Mouse (Mus musculus) neural tube, embryonic 14.5 days (tissue): ENCODE results near the gene Layn. TPM values are rescaled to one million over a fixed set of nuclear protein-coding genes. Genes with fewer than 3 reads are reported as not detected.

Experiments
- ATAC-seq: fragments of 200-750 bp; cut with Nextera tagmentation; 2 replicates; pipeline ENCODE4 v1.8.0; 2017; ENCODE audit warnings: low read depth, mild to moderate bottlenecking, moderate TSS enrichment, moderate library complexity
- H3K27ac ChIP-seq: fragments of 300-500 bp; sonication (generic); 2 replicates; pipeline ENCODE4 v1.5.1; 2014; ENCODE audit warnings: low read depth, mild to moderate bottlenecking, control low read depth, low read length, moderate library complexity, mixed read lengths
- H3K27me3 ChIP-seq: fragments of 300-500 bp; sonication (generic); 2 replicates; pipeline ENCODE4 v1.6.1; 2014; ENCODE audit warnings: low read length; ENCODE audit not compliant: control insufficient read depth, insufficient read depth
- H3K36me3 ChIP-seq: fragments of 300-500 bp; sonication (generic); 2 replicates; pipeline ENCODE4 v1.6.1; 2014; ENCODE audit warnings: low read length, mixed read lengths; ENCODE audit not compliant: control insufficient read depth, insufficient read depth
- H3K4me1 ChIP-seq: fragments of 300-500 bp; sonication (generic); 2 replicates; pipeline ENCODE4 v1.6.1; 2014; ENCODE audit warnings: low read length; ENCODE audit not compliant: control insufficient read depth, insufficient read depth
- H3K4me2 ChIP-seq: fragments of 300-500 bp; sonication (generic); 2 replicates; pipeline ENCODE4 v1.6.1; 2014; ENCODE audit warnings: mild to moderate bottlenecking, low read depth, low read length, control low read depth
- H3K4me3 ChIP-seq: fragments of 300-500 bp; sonication (generic); 2 replicates; pipeline ENCODE4 v1.5.1; 2014; ENCODE audit warnings: low read depth, low read length, control low read depth, mixed read lengths
- H3K9ac ChIP-seq: fragments of 300-500 bp; sonication (generic); replicated peaks from 2 replicates; pipeline ENCODE4 v1.6.1; 2014; ENCODE audit warnings: low read depth, mild to moderate bottlenecking, control low read depth, low read length, mixed read lengths
- H3K9me3 ChIP-seq: fragments of 300-500 bp; sonication (generic); 2 replicates; pipeline ENCODE4 v1.6.1; 2016; ENCODE audit warnings: low read length; ENCODE audit not compliant: control insufficient read depth
- whole genome bisulfite sequencing: fragments of 180-500 bp; shearing (Covaris S2); extraction: QIAGEN DNeasy Blood & Tissue Kit; methylation state at CpG from one replicate; pipeline ENCODE4 v1.1.7; 2014; 5-methylcytosine and 5-hydroxymethylcytosine counted together
- polyA plus RNA-seq: library from polyadenylated mRNA; unstranded; fragments of >200 nt; fragmentation: Nextera tagmentation; extraction: Ambion mirVana; gene quantifications from 2 replicates; pipeline ENCODE4 v1.2.1, GENCODE M21; 2014

Layn gene
- polyA plus RNA-seq, result 2.2 and 4.1 TPM in 2 replicates

GRCm38 (mm10) chr9:51076979-51077315 lies at the start of gene Layn:
TSS of gene Layn (minus strand) at chr9:51077094.
- H3K27ac ChIP-seq, result no peak within 1 kb of the TSS
- peak within 1 kb of the TSS; percentile 60 for H3K4me2 ChIP-seq
- H3K9ac ChIP-seq, result 0 out of 2 replicates have a peak within 1 kb of the TSS, but pooled peaks have one; percentile 7
- peak within 1 kb of the TSS; percentile 19 for H3K4me3 ChIP-seq
- ATAC-seq, result peak; percentile 90
- no peaks in the 10 kb centered on the region for H3K27me3 ChIP-seq
- H3K36me3 ChIP-seq, result no peaks in the 10 kb centered on the region
- H3K9me3 ChIP-seq, result no peaks in the 10 kb centered on the region
- WGBS, result under 1% methylated on average over 14 of the region's 14 CpGs
- peaks cover 8% of the 10 kb centered on the region for H3K4me1 ChIP-seq

GRCm38 (mm10) chr9:51114767-51115166 lies 37.9 kb upstream of the Layn start:
- H3K4me3 ChIP-seq, result no peak overlapping the region
- H3K4me2 ChIP-seq, result no peak overlapping the region
- no peaks in the 10 kb centered on the region for H3K27me3 ChIP-seq
- H3K36me3 ChIP-seq, result no peaks in the 10 kb centered on the region
- H3K9me3 ChIP-seq, result no peaks in the 10 kb centered on the region
- H3K4me1 ChIP-seq, result no peaks in the 10 kb centered on the region
- H3K27ac ChIP-seq, result no peak overlapping the region
- H3K9ac ChIP-seq, result no peak overlapping the region
- 87% methylated on average over 4 of the region's 4 CpGs for WGBS
- ATAC-seq, result no peak

GRCm38 (mm10) chr9:51105751-51106150 lies 28.9 kb upstream of the Layn start:
- H3K4me1 ChIP-seq, result 0 out of 2 replicates have a peak, but pooled peaks cover 2% of the 10 kb centered on the region
- H3K36me3 ChIP-seq, result no peaks in the 10 kb centered on the region
- WGBS, result 85% methylated on average over 2 of the region's 2 CpGs
- ATAC-seq, result no peak
- H3K9ac ChIP-seq, result no peak overlapping the region
- no peaks in the 10 kb centered on the region for H3K27me3 ChIP-seq
- H3K27ac ChIP-seq, result no peak overlapping the region
- H3K4me2 ChIP-seq, result no peak overlapping the region
- no peak overlapping the region for H3K4me3 ChIP-seq
- H3K9me3 ChIP-seq, result no peaks in the 10 kb centered on the region

GRCm38 (mm10) chr9:51103808-51104514 lies 27.1 kb upstream of the Layn start:
- H3K4me2 ChIP-seq, result peak overlapping the region; percentile 99
- no peak overlapping the region for H3K27ac ChIP-seq
- WGBS, result 15% methylated on average over 19 of the region's 30 CpGs
- no peaks in the 10 kb centered on the region for H3K36me3 ChIP-seq
- peak; percentile 56; the same call in 1 of the 2 replicates for ATAC-seq
- 0 out of 2 replicates have a peak, but pooled peaks cover 2% of the 10 kb centered on the region for H3K4me1 ChIP-seq
- peak overlapping the region; percentile 56 for H3K4me3 ChIP-seq
- no peaks in the 10 kb centered on the region for H3K9me3 ChIP-seq
- no peaks in the 10 kb centered on the region for H3K27me3 ChIP-seq
- peak overlapping the region; percentile 68 for H3K9ac ChIP-seq

- H3K4me3 ChIP-seq, result peak overlapping the region; percentile 56
- peak; percentile 81 for ATAC-seq
- 0 out of 2 replicates have a peak, but pooled peaks cover 2% of the 10 kb centered on the region for H3K4me1 ChIP-seq
- WGBS, result 1% methylated on average over 44 of the region's 44 CpGs
- H3K4me2 ChIP-seq, result peak overlapping the region; percentile 99
- H3K36me3 ChIP-seq, result no peaks in the 10 kb centered on the region
- H3K9me3 ChIP-seq, result no peaks in the 10 kb centered on the region
- H3K9ac ChIP-seq, result peak overlapping the region; percentile 68
- H3K27ac ChIP-seq, result no peak overlapping the region
- H3K27me3 ChIP-seq, result no peaks in the 10 kb centered on the region
These were observed 26.3 kb upstream of the Layn start for GRCm38 (mm10) chr9:51102963-51103807.

GRCm38 (mm10) chr9:51101756-51102425 lies 25.0 kb upstream of the Layn start, which contains the start of gene 4833427G06Rik:
TSS of gene 4833427G06Rik (minus strand) at chr9:51102078.
- H3K9me3 ChIP-seq, result no peaks in the 10 kb centered on the region
- 0 out of 2 replicates have a peak within 1 kb of the TSS, but pooled peaks have one; percentile 7 for H3K9ac ChIP-seq
- peak within 1 kb of the TSS; percentile 99 for H3K4me2 ChIP-seq
- ATAC-seq, result peak; percentile 71; the same call in 1 of the 2 replicates
- peak within 1 kb of the TSS; percentile 56 for H3K4me3 ChIP-seq
- H3K4me1 ChIP-seq, result 0 out of 2 replicates have a peak, but pooled peaks cover 2% of the 10 kb centered on the region
- no peaks in the 10 kb centered on the region for H3K36me3 ChIP-seq
- 9% methylated on average over 27 of the region's 27 CpGs for WGBS
- H3K27ac ChIP-seq, result no peak within 1 kb of the TSS
- no peaks in the 10 kb centered on the region for H3K27me3 ChIP-seq

GRCm38 (mm10) chr9:51096306-51096705 lies 19.4 kb upstream of the Layn start:
- Histone ChIP-seq H3K27me3 (no peaks in the 10 kb centered on the region), H3K9ac (no peak overlapping the region), H3K4me1 (no peaks in the 10 kb centered on the region), H3K4me2 (no peak overlapping the region), H3K9me3 (no peaks in the 10 kb centered on the region), H3K27ac (no peak overlapping the region), H3K4me3 (no peak overlapping the region), H3K36me3 (no peaks in the 10 kb centered on the region)
- WGBS, result 71% methylated on average over 2 of the region's 2 CpGs
- ATAC-seq, result no peak

GRCm38 (mm10) chr9:51093697-51094096 lies 16.8 kb upstream of the Layn start:
- no peak overlapping the region for H3K4me2 ChIP-seq
- 75% methylated on average over 5 of the region's 5 CpGs for WGBS

More at GRCm38 (mm10) chr9:51093697-51094096, 16.8 kb upstream of the Layn start:
- Histone ChIP-seq H3K4me3 (no peak overlapping the region), H3K9me3 (no peaks in the 10 kb centered on the region), H3K36me3 (no peaks in the 10 kb centered on the region), H3K4me1 (no peaks in the 10 kb centered on the region), H3K9ac (no peak overlapping the region), H3K27ac (no peak overlapping the region), H3K27me3 (no peaks in the 10 kb centered on the region)
- ATAC-seq, result no peak
